Mouse (Mus musculus): Measurements from ENCODE around the gene Il27ra.
"Not testable (repeated sequence)": the region's sequence is repeated elsewhere in the genome, so short reads cannot be mapped to it uniquely, and the experiment has no call there.

The Il27ra gene

GRCm38 (mm10) chr8:84015833-84016232, 26.6 kb downstream of the Il27ra start:
- DNase-seq: no peak

DNA sequence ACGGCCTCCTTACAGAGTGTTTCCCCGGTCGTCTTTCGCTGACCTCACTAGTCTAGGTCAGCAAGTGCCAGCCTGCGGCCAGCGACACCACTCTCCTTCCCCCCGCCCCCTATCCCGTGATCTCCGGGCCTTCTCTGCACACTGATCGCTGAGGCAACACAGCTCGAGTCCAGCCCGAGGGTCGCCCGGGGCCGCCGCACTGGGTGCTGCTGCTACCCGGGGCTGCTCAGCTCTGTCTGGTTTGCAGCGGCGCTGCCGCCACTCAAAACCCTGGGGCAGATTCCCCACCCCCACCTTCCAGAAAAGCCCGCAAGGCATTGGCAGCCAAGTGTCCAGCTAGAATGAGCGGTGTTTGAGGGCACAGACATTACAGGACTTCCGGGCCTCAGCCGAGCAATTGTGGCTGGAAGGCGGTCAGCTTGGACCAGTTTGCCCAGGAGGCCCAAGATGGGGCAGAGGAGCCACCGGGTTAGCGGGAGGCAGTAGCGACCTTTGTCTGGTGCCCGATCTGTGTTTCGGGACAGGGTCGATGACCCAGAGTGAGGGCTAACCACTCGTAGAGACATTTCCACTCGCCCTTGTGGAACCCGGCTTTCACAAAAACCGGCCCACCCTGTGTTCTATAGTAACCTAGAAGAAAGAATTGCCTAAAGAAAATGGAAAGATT, 29.8 kb downstream of the Il27ra start:
- no peak for DNase-seq

DNA sequence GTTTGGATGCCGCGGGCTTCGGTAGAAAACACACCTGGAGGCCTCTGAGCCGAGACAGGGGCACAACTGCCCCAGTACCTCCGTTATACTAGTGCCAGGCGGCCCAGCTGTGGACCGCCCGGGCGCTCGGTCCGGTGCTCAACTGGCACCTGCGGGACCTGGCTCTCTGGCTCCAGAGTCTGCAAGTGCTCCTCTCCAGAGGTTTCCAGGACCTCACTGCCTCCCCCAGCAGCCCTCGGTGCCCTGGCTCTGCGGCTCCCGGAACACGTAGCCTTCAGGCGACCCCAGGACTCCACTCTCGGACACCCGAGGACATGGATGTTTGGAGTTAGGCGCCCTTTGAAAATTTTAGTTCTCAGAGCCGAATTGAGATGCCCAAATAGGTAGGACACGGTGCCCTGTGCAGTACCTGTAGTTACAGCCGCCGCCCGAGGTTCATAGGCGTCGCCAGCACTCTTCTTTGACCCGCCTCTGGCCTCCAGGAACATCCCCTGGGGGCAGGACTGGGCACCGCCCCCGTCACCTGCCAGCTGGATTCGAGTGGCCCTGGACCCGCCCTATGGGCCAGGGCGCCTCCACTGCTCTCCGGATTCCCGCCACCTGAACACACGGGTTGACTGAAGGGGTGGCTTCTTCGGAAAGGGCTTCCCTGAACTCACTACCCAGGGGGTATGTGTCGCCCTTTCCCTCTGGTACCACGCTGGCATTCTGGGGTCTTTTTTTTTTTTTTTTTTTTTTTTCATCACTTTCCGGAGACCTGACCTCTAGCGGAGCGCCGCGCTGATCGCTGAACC, 30.5 kb downstream of the Il27ra start, which contains the start of gene 2210011C24Rik:
Gene 2210011C24Rik (minus strand): TSS at position 467 of the 794 bp plus-strand sequence.
- DNase-seq: no peak

- DNase-seq: peak; percentile 60
Observed at GRCm38 (mm10) chr8:84010625-84011611, 31.5 kb downstream of the Il27ra start.

- DNase-seq: peak; percentile 82
Observed at GRCm38 (mm10) chr8:84009876-84010275, 32.5 kb downstream of the Il27ra start.

GRCm38 (mm10) chr8:84008362-84008761, 34.0 kb downstream of the Il27ra start:
- no peak for DNase-seq

DNA sequence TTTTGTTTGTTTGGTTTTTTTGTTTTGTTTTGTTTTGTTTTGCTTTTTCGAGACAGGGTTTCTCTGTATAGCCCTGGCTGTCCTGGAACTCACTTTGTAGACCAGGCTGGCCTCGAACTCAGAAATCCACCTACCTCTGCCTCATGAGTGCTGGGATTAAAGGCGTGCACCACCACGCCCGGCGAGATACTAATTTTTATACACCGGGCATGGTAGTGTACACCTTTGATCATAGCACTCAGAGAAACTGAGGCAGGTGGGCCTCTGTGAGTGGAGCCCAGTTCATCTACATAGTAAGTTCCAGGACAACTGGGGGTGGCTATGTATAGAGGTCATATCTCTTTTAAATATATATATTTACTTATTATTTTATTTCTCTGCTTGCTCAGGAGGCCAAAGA, 36.9 kb downstream of the Il27ra start:
- not testable (repeated sequence) for DNase-seq

DNA sequence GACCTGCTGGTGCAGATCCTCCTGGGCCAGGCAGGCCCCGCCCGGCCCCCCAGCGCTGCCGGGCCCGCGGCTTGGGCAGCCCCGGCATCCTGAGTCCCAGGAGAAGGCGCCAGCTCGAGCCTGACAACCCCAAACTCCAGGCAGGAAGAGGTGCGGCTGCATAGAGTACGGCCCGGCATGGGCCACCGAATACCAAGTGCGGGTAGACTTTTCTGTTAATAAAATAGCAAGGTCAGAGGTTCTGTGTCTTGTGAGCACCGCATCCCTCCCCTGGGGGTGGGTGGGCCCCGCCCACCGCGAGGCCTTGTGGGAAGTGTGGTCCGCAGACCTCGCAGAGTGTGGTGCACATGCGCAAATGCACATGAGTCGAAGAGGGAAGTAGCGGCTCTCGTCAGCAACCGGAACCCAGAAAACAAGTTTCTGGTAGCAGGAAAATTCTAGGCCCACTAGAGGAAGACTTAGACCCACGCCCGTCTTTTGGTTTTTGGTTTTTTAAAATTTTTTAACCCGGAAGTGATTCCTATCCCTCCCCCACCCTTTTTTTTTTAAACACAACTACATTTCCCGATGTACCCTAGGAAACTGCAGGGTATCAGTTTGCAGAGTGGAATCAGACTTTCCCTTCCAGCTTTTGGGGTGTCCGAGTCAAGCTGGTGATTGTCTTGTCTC, 37.7 kb downstream of the Il27ra start:
- DNase-seq: peak; percentile 93

DNA sequence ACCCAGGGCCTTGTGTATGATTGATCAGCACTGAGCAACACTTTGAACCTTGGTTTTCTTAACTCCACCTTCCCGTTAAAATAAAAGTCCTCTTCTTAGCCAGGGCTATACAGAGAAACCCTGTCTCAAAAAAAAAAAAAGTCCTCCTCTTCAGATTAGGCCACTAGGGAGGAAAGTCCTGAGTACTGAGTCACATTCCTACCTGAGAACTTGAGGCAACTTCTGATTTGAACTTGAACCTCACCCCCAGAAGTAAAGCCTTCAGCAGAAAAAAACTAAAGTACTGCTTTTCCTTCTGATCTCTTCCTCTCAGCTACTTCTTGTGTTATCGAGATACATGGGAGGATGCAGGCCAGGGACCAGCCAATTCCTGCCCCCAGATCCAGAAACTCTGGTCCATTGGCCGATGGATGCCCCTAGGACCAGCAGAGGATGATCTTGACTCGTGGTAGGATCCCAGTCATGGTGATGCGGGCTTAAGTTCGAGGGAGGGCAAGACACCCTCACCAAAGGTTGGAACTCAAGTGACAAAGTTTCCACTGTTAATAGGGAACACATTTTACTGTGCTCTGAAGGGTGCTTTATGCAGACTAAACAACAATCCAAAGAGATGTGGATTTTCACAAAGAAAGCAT, 38.7 kb downstream of the Il27ra start:
- no peak for DNase-seq

- DNase-seq: no peak
Observed at GRCm38 (mm10) chr8:84002957-84003611, 39.3 kb downstream of the Il27ra start.

GRCm38 (mm10) chr8:84001281-84002000, 40.9 kb downstream of the Il27ra start, which contains the start of gene 1700067K01Rik:
TSS of gene 1700067K01Rik (plus strand) at chr8:84001502.
- DNase-seq: no peak

DNA sequence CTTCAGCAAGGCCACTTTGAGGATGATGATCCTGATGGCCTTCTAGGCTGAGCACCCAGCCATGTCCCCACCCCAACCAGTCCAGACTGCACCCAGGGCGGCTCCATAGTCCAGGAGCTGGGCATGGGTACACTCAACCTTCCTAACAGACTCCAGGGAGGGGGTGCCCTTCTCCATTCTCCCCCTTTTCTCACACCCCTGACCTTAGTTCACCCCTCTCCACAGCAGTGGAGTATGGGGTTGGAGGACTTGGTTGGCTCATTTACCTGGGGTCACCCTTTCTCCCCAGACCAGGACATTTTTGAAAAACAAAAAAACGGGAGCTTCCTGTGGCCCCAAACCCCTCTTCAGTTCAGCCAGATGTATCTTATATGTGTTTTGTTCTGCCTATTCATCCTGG, 42.6 kb downstream of the Il27ra start:
- DNase-seq: no peak

- DNase-seq: no peak
Observed at GRCm38 (mm10) chr8:83999057-83999705, 43.2 kb downstream of the Il27ra start.

DNA sequence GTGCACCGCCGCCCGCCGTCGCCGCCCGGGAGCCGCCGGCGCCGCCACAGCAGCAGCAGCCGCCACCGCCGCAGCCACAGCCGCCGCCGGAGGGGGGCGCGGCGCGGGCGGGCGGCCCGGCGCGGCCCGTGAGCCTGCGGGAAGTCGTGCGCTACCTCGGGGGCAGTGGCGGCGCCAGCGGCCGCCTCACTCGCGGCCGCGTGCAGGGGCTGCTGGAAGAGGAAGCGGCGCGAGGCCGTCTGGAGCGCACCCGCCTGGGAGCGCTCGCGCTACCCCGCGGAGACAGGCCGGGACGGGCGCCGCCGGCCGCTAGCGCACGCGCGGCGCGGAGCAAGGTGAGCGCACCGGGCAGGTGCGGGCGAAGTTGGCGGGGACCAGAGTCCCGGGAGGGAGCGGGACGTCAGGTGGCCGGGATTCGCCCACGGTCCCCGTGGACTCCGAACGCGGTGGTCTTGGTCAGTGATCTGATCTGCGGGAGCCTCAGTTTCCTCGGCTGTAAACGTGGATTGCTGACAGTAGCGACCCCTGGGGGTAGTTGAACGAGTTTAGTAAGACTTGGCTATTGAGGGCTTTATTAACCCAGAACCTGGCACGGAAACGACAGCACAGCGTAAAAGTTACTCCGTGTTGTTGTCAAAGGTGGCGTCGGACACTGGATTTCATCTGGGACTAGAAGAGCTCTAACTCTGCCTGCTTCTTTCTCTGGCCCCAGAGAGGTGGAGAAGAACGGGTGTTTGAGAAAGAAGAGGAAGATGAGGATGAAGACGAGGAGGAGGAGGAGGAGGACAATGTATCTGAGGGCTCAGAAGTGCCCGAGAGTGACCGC, 43.9 kb downstream of the Il27ra start:
- peak; percentile 47 for DNase-seq

- peak; percentile 57 for DNase-seq
Observed at GRCm38 (mm10) chr8:83997511-83998141, 44.8 kb downstream of the Il27ra start, which contains the start of gene Samd1. TSS of gene Samd1 (plus strand) at chr8:83997672.

DNA sequence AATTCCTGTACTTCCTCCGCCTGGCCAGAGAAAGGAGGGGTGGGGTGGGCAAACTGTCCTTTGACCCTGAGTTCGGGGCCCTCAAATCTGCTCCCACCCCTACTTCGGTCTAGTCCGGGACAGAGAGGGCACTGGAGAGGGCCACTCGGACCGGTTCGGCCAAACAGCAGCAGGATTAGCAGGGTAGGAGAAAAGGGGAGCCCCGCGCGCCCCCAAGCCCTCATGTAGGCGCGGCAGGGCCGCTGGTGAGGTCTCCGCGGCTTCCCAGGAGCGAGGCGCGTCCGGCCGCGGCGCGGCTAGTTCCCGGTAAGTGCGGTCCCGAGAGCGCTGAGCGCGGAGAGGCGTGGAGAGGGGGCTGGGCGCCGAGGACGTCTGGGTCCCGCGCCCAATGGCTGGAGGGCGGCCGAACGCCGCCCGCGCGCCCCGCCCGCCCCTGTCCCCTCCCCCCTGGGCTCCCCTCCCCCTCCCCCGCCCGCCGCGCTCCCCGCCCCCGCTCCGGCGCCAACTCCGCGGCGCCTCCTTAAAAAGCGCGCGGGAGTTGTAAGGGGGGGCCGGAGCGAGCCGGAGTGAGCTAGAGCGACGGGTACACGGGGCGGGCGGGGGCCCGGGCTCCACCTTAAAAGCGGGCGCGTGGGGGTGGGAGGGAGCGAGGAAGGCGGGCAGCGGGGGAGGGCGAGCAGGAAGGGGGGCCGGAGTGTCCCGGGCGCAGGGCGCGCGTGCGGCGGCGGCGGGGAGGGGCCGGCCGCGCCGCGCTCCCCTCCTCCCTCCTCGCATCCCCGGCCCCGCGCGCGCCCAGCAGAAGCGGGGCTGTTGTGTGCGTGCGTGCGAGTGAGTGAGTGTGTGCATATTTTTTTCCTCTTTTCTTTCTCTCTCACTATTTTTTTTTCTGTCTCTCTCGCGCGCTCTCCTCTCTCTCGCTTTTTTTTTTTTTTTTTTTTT, 45.6 kb downstream of the Il27ra start:
- peak; percentile 76 for DNase-seq

- DNase-seq: no peak
Observed at GRCm38 (mm10) chr8:83995973-83996372, 46.4 kb downstream of the Il27ra start.

All from cerebellum, adult 11 months (tissue).